Mouse (Mus musculus) lung, postnatal 14 days (tissue): ENCODE results near the gene Cdh8.

Experiments used
- DNase-seq: peaks from one replicate; pipeline ENCODE4 v3.0.0; 2021

Gene Cdh8

GRCm38 (mm10) chr8:99415966-99416781, at the start of gene Cdh8:
TSS of gene Cdh8 (minus strand) at chr8:99416471.
- DNase-seq: peak; percentile 9

GRCm38 (mm10) chr8:99446506-99446905, 30.2 kb upstream of the Cdh8 start:
- DNase-seq: no peak

- no peak for DNase-seq
These were observed 9.6 kb upstream of the Cdh8 start for GRCm38 (mm10) chr8:99425901-99426300.

GRCm38 (mm10) chr8:99421516-99421915, 5.2 kb upstream of the Cdh8 start:
- no peak for DNase-seq

DNA sequence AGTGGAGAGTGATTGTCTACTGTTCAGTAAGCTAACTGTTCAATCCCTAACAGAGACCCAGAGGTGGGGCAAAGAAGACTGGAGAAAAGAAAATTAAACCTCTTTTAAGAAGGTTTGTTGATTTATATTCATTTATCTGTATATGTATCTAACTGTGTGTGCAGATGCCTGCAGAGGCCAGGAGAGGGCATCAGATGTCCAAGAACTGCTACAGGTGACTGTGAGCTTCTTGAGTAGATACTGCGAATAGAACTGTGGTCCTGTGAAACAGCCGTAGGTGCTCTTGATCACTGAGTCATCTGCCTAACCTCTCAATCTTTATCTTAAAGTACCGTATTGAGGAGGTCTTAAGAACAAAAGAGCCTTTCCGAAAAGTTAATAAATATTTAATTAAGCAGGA, 3.5 kb upstream of the Cdh8 start:
- DNase-seq: no peak

GRCm38 (mm10) chr8:99417456-99417855, 1.2 kb upstream of the Cdh8 start:
- DNase-seq: no peak

DNA sequence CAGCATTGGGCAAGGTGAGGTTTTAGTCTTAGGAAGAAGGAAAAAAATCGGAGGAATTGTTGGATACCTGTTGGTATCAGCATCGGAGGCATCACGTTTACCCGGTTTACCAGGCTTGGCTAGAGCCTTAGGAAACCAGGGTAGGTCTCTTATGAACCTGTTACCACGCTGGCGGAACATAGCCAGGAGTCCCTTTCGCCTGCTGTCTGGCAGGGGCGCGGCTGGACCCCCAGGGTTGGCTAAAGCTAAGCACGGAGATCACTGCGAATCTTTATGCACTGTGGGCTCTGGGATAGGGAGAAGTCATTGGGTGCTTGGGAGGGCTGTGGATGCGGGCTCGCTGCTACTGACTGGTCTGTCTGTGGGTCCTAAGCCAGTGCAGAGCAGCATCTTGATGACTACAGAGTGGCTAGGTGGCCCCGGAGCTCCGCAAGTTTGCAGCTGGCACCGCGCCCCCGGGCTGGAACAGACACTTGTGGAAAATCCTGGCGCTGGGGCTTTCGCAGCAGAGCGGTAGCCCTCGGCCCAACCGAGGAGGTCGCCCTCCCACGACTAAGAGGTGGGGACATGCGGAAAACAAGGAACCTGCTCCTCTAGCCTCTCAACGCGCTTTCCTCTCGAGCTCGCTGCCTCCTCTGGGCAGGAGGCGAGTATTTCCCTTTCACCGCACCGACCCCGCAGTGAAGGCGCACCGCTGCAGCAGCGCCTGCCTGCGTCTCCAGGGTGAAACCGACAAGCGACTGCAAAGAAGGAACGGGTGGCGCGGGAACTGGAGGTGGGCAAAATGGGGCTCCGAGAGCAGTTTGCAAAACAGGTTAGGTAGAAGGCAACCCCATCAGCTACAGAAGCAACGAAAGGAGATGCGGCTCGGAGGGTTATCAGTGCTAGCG, 950 bp downstream of the Cdh8 start:
- peak; percentile 1 for DNase-seq

GRCm38 (mm10) chr8:99414483-99414921, 1.8 kb downstream of the Cdh8 start:
- DNase-seq: no peak

GRCm38 (mm10) chr8:99413877-99414482, 2.3 kb downstream of the Cdh8 start:
- no peak for DNase-seq

- no peak for DNase-seq
These were observed 22.4 kb downstream of the Cdh8 start for GRCm38 (mm10) chr8:99393908-99394307.

DNA sequence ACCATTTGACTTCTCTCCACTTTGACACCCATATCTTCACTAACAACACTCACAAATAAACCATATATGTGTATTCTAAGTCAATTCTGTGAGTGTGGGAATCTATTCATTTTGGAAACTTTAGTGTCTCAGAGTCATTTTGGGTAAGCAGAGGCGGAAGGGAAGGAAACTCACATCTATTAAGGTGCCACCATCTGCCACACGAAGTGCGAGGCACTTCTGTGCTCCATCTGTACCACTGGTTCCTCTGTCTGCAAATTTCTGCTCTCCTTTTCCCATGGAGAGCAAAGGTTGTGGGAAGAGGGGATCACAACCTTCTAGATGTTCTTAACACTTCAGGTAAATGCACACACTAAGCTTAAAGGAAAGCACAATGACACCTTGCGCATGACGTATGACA, 46.2 kb downstream of the Cdh8 start:
- no peak for DNase-seq

DNA sequence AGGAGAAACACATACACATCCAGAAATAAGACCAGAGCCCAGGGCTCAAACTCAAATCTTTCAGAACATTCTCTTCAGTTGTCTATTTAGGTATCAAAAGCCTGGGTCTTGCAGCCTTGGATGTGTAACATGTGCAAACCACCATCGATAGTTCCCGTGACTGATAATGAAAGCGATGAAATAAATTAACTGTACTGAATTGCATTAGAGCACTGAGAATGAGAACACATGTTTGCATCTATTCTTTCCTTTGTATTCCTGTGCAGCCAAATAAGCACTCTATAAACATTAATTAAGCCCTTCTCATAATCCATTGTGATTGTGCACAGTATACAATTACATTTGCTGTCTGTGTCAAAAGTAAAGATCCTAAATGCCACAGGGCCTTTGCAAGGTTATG, 47.1 kb downstream of the Cdh8 start:
- no peak for DNase-seq

- no peak for DNase-seq
These were observed 47.8 kb downstream of the Cdh8 start for GRCm38 (mm10) chr8:99368449-99368848.

DNA sequence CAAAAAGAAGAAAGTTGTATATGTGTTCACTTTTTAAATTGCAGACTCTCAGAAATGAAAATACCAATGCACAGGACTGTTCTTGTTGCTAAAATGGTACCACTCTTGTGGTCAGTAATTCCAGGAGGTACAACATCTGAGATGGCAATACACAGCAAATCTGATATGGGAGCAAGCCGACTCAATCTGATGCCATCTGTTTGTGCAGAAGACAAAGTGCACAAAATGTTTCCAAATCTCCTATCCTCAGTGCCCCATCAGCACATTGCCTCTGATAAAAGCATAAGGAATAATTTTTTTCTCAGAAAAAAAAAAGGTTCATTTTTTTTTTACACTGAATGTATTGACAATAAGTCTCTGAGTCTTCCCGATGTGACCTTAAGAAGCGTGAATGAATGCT, 62.3 kb downstream of the Cdh8 start:
- DNase-seq: no peak

GRCm38 (mm10) chr8:99353221-99353620, 63.0 kb downstream of the Cdh8 start:
- DNase-seq: no peak

DNA sequence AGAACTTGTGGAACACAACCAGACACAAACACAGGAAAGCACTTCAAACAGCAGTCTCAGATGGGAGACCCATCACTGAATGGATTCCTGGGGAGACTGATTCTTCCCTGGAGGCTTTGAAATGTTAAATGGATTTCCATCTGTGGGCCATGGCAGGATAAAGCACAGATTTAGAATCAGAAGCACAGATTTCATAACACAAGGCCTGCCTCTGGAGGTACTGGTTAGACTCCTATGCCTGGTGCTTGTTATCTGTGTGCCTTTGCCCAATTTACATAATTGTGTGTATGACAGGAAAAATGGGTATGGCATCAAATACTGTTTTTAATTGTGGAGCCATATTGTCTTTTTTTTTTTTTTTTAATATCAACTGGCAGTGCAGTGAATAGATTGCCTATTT, 66.8 kb downstream of the Cdh8 start:
- DNase-seq: no peak

GRCm38 (mm10) chr8:99348618-99349017, 67.7 kb downstream of the Cdh8 start:
- no peak for DNase-seq

DNA sequence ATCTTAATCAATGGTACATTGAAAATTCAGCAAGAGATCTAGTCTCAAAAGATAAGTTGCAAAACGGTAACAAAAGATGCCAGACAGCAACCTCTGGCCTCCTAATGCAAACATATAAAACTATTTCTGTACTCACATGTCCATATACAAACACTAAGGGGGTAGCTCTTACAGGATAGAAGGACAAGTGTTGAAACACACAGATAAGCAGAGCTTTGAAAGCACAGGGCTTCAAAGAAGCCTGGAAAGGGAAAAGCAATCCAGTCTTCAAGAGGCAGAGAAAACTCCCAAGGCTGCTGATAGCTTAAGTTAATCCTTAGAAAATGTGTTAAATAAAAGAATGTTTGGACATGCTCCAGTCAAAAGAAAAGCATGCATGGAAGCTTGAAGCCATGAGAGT, 77.0 kb downstream of the Cdh8 start:
- no peak for DNase-seq

DNA sequence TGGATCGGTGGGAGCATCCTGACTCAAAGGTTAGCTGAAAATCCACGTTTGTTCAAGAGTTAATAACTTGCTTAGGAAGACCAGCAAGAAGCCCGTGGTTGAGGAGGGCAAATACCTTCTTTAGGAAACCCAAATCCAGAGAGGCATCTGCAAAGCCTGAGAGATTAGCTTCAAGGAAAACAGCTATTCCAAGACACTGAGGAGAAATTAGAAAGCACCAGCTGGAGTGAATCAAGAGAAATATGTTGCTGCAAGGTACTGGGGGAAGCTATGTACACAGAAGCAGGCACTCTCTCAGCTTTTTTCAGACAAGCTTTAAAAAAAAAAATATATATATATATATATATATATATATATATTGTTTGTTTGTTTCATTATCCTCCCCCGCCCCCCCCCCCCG, 88.7 kb downstream of the Cdh8 start:
- DNase-seq: no peak

DNA sequence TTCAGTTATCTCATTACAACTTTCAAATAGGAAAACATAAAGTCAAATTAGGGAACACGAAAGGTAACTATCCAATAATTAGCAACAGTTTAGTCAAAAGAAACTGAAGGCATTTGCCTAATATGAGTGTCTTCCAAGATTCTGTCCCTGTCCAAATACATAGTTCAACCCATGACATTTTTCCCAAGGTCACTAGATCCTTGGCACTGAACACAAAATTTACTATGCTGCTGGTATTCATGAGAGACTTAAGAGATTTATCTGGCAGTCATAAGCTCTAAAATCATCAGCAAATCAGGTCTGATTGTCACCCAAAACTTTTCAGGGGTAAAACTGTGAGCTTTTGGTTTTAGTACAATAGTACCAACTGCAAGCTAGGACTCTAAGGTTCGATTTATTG, 101.7 kb downstream of the Cdh8 start:
- DNase-seq: no peak

GRCm38 (mm10) chr8:99304184-99304583, 112.1 kb downstream of the Cdh8 start:
- no peak for DNase-seq

GRCm38 (mm10) chr8:99290201-99290600, 126.1 kb downstream of the Cdh8 start:
- DNase-seq: no peak

- no peak for DNase-seq
These were observed 131.2 kb downstream of the Cdh8 start for GRCm38 (mm10) chr8:99285103-99285502.

DNA sequence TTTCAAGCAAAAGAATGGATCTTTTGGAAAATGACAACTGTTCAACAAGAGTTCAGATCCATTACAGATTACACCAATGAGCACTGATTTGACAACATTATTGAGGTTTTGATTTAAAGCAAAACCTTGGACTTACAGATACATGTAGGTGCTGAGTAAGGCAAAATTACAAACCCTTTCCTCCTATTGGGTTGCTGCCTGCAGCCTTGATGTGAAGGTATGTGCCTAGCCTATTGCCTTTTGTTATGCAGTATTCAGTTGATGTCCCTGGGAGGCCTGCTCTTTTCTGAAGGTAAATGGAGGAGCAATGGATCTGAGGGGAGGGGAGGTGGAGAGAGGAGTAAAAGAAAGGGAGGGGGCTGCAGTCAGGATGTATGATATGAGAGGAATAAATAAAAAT, 135.9 kb downstream of the Cdh8 start:
- DNase-seq: no peak
